Mouse (Mus musculus) lung, postnatal 25 days (tissue): ENCODE measurements around the gene Islr.

Experiments
- DNase-seq: peaks from one replicate; pipeline ENCODE4 v3.0.0; 2022; ENCODE audit warnings: low spot score

The Islr gene

DNA sequence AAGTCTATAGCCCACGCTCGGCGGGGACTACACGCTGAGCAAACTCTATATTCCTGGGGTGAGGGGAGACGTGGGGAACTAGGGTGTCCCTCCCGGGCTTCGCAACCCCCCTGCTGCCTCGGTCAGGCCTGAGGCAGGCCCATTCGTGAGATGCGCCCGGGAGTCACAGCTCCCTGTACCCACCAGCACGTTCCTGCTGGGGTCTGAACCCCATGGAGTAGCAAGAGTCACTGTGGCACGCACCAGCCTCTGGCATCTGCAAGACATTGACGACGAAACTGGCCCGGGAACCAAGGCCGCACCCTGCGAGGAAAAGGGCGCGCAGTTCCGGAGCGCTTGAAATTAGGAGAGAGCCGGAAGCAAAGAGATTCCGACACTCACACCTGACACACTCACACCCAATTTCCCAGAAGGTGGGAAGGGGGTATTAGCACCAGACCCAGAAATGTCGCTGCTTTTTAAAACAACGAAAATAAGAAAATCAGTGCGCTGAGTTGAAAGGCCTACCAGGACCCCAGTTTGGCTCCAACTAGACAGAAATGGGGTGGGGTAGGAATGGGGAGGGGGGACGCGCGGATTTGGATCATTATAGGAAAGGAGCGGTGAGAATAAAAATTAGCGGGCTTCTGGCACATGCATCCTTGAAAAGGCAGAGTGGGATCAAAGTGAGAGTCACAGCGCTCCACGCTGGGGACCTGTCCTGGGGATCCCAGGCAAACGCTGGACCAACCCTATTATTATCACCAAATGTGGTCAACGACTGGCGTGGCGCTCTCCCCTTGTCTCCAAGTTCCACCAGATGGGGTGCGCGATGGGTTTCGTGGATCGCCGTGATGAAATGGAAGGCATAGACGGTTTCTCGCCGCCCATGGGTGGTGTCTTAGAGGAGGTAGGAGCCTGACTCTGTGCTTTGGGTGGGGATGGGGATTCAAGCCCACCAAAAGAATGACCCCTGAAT lies 7.2 kb downstream of the Islr start:
- no peak for DNase-seq

DNA sequence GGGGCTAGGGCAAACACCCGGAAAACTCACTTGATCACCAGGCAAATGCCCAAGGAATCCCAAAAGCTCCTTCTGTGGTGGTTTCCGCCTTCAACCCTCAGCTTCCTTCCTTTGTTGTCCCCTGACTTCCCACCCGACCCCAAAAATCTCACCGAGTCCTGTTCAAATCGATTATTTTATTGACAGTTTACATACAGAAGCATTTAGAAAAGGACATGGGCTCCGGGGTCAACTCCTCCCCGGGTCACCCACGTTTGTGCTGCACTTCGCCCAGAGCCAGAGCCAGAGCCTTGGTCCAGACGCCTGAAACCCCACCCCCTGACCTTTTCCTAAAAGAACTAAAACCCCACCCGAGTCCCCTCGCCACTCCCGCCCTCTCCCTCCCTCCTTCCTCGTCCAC lies 8.0 kb downstream of the Islr start:
- no peak for DNase-seq

DNA sequence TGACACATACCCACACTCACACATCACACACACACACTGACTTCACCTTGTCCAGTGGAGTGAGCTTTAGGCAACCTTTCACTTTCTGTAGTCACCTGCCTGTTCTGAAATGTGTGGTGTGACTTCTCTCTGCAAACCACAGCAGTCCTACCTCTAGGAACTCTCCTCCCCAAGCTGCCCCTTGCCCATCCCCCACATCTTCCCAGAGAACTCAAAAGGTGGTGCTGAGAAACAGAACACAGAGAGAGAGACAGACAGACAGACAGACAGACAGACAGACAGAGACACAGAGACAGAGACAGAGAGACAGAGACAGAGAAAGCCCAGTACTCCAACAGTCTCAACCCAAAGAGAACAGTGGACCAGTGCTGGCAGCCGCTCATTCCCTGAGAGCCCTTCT lies 8.4 kb downstream of the Islr start:
- no peak for DNase-seq

DNA sequence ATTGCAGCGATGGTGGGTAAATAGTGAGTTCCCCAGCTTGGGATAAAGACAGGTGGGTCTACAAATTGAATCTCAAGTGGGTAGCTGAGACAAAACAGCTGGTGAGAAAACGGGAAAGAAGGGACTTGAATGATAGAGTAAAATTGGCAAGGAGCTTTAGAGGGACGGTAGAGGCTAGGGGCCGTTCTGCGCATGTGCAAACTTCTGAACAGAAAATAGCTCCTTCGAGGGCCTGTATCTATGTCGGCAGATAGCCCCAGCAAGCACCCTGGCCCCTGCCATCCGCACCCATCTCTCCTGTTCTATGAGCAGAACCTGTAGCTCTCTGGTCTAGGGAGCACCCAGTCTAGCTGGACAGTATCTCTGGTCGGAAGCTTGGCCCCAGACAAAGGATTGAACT lies 9.9 kb downstream of the Islr start:
- DNase-seq: no peak

GRCm38 (mm10) chr9:58184456-58184855 lies 19.6 kb downstream of the Islr start:
- no peak for DNase-seq

- DNase-seq: no peak
These were observed 24.7 kb downstream of the Islr start for GRCm38 (mm10) chr9:58179390-58179789.

DNA sequence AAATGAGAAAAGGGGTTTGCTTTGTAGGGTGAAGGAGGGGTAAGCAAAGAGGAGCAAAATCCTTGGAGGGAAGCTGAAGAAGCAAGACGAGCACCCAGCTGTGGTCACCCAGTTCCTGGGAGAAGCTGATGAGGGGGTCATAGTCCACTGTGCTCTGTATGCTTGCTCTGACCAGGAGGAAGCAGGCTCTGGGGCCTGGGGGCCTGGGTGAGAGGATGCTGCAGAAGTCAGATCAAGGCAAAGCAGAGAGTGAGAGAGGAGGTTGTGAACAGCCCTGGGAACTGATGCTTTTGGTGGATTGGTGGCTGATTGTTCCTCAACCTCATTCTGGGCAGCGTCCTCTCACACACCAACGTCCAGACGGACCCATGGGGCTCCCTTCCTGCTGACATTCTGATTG lies 26.9 kb downstream of the Islr start:
- DNase-seq: no peak

- DNase-seq: no peak
These were observed 28.2 kb downstream of the Islr start for GRCm38 (mm10) chr9:58175745-58176487.

GRCm38 (mm10) chr9:58174818-58175251 lies 29.3 kb downstream of the Islr start:
- no peak for DNase-seq

GRCm38 (mm10) chr9:58172863-58173262 lies 31.2 kb downstream of the Islr start:
- no peak for DNase-seq

DNA sequence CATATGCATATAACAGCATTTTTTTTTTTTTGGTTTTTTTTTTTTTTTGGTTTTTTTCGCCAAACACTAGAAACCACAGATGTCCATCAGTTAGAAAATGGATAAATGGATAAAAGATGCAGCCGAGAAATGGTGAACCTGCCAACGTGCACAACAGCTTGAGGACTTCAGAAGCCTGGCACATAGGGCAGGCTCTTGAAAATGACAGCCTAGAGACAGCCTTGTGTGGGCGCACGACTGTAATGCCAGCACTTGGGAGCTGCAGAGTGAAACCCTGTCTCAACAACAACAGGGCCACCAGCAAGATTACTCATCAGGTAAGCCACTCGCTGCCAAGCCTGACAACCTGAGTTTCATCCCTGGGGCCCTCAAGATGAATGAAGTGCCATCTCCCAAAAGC lies 34.7 kb downstream of the Islr start:
- DNase-seq: no peak

GRCm38 (mm10) chr9:58168880-58169279 lies 35.2 kb downstream of the Islr start:
- DNase-seq: no peak

DNA sequence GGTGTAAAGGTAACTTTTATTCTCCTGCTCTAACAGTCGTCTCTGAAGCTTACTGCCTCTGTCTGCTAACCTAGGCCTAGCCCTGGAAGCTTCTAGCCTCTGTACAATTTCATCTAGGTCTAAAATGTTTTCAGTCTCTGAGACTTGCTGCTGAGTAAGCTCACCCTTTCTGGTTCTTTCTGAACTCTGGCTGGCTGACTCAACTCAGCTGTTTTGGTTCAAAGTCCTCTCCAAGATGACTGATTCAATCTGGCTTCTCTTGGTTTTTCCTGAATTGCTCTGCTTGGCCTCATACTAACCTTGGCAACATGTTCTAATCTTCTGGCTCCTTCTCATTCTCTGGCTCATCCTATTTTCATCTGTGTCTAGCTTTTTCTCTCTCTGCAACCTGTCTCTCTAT lies 38.3 kb downstream of the Islr start:
- DNase-seq: no peak

- DNase-seq: no peak
These were observed 41.0 kb downstream of the Islr start for GRCm38 (mm10) chr9:58163146-58163545.

GRCm38 (mm10) chr9:58162173-58162572 lies 41.9 kb downstream of the Islr start:
- no peak for DNase-seq

DNA sequence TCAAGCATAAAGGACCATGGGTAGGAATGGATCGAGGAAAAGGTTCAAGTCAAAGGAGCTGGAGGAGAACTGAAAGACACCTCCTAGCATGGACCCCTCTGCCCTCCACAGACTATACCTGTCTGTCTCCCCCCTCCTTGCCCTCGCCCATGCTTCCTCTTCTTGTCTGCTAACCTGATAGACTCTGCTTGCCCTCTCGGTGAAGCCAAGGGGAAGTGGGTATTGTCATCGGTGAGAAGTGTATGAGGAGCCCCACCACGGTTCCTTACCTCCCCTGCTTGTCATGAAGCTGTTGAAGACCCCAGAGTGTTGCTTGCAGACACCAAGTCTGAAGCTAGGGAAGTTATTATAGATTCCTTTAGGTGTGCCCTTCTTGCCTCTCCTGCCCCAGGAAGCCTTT lies 43.8 kb downstream of the Islr start:
- no peak for DNase-seq

DNA sequence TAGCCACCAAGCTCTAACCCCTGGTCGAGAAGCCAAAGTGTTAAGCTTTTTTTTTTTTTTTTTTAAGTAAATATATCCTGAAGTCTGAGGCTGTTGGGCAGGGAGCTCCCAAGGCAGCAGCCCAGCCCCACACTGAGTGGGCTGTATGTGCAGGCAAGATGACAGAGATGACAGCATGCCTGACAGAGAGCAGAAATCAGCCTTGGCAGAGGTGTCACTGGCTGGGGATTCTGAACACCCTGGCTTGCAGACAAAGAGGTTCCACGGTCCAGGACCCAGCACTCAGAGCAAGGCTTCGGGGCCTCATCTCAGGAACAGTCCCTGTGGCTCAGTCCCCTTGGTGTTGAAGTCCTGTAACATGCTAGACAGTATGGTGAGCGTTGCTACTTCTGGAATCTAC lies 44.3 kb downstream of the Islr start:
- DNase-seq: no peak

DNA sequence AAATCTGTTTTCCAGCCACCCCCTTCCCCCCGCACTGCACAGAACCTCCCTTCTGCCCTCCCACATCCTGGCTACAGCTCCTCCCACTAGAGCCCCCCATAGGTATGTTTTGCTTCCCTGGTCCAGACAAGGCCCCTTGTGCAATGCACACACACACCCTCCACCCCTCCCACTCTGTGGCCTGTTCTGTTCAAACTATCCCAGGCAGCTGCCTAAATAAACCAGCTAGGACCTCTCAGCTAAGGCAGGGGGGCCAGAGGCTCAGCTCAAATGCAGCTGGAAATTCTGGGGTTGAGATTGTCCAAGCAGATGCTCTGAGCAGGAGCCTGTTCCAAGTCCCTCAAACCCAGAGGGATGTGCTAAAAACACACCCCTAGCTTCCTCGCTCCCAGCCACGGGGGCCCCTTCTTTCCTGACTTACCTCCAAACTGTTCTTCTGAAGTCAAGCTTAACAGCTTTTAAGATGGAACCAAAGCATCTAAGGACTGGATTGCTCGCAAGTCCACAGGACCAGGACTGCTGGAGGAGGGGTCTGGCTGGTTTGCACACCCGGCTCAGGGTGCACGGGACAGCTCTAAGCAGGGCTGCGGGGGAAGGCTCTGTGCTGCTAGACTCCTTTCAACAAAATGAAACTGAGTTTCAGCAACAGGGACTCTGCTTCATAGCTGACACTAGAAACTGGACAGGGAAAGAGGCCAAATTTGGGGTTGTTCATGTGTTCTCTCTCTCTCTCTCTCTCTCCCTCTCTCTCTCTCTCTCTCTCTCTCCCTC lies 45.4 kb downstream of the Islr start:
- no peak for DNase-seq

DNA sequence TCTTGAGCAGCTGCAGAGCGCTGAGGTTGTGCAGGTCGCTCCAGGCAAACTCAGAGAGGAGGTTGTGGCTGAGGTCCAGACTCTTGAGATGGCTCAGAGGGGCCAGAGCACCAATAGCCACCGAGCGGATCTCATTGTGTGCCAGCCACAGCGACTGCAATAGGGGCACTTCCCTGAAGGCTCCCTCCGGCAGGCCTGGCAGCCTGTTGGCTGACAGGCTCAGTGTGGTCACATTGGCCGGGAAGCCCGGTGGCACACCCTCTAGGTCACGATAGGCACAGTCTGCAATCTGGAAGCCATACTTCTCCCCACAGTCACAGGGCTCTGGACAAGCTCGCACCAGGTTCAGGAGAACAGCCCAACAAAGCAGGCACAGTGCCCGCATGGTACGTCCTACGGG lies 46.3 kb downstream of the Islr start:
- no peak for DNase-seq

GRCm38 (mm10) chr9:58156819-58157560 lies 47.1 kb downstream of the Islr start:
- DNase-seq: no peak

DNA sequence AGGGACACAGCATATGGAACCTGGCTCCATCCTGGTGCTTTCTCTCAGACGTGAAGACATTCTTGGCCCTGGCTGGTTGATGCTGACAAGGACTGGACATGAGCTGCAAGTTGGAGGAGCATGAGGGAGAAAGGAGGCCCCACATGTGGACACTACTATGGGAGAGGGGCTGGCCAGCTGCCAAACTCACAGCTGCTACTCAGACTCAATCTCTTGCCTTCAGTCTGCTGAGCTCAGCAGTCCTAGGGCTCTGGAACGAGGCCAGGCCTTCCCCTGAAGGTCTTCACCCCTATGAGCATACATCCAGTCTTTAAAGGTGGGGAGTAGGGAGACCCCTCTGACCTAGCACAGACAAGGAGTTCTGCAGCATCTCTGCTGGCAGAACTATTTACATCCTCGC lies 48.7 kb downstream of the Islr start:
- peak; percentile 13 for DNase-seq

DNA sequence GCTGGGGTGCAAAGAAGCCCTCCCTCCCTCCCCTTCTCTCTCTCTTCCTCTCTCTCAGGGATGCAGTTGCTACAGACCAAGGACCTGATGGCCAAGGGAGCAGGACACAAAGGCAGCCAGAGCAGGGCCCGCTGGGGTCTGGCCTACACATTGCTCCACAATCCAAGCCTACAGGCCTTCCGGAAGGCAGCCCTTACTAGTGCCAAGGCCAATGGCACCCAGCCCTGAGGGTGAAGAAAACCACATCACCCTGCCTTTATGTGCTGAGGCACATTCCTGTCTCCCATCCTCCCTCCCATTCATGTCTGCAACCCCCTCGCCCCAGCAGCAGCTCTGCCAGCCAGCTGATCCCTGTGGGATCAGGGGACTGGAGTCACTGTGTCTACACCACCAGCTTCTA lies 51.0 kb downstream of the Islr start:
- no peak for DNase-seq
